Mouse (Mus musculus): ENCODE measurements at regions not wholly inside any gene's neighbourhood (a gene's known extent, or its start where the extent isn't known, plus 50 kb on each side); places are given as distances from the start of the nearest gene placed in this dataset.

DNA sequence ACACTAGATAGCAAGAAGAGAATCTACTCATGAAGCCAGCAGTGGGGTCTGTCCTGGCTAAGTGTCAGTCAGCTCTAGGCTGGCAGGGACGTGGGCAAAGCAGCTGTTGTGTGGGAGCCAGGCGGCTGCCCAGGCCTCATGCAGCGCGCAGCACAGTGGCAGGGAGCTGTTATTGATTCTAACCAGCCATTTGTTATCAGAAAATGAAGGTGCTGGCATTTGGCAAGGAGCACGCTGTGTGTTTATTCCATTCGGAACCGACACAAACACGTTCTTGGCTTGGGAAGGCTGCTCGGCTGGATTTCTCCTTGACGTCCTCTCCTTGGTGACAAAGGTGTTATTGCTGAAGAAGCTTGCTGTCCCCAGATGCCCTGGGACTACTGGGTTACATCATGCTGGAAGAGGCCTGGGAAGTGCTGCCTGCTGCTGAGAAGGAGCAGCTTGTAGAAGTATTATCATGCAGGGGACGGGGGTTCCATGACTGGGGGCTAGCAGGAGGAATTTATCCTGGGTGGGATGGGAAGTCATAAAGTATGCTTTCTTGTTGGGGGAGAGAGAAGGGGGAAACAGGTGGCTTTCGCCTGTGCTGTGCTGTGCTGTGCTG lies 482.1 kb upstream of the Kcnab2 start:
- no peak for ATAC-seq (replicated peaks; ENCODE audit: low read depth, poor library complexity, severe bottlenecking)

DNA sequence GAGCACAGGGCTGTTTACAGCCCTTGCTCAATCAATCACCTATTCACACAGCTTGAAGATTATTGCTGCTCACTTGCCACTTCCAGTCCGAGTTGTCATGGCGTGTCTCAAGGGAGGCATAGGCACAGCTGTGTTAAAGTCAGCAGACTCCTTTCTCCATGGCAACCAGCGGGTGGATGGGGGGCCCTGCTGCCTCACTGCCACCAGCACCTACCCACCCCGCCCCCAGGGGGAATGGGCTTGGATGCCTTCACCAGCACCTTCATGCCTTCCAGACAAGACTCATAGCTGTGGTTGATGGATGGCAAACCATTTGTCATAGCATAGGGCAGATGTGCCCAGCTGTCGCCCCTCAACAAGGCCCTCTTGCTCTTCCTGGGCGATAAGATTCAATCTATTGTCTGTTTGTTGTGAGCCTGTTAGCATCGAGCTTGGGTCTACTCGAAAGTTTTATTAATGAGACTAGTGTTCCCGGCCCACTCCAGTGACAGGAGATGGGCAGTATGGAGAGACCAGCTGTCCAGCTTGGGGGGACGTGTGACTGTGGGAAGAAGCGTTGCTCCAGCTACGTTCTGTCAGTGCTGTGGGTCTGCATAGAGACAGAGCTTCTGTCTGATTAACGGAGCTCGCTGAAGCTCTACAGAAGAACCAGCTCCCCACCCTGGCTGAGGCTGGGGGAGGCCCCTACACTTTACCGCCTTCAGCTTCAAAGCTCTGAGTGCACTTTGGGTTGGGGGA lies 475.7 kb upstream of the Kcnab2 start:
- no peak for ATAC-seq (replicated peaks; ENCODE audit: low read depth, poor library complexity, severe bottlenecking)

DNA sequence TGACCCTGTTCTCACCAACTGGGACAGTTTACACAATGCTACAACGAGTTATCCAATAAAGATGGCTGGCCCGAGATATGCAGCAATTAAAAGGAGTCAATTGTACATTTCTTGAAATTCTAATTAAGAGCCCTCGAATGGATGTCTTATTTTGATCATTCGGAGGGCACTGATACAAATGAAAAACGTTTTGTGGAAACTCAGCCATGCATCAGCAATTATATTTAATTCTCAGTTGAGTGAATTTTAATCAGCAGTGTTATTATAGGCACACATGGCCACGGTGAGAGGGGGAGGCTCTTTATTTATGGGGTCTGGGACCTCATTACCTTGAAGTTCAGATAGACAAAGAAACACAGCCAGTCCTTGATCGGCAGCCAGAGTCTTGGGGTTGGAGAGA lies 471.3 kb upstream of the Kcnab2 start:
- no peak for ATAC-seq (replicated peaks; ENCODE audit: low read depth, poor library complexity, severe bottlenecking)

DNA sequence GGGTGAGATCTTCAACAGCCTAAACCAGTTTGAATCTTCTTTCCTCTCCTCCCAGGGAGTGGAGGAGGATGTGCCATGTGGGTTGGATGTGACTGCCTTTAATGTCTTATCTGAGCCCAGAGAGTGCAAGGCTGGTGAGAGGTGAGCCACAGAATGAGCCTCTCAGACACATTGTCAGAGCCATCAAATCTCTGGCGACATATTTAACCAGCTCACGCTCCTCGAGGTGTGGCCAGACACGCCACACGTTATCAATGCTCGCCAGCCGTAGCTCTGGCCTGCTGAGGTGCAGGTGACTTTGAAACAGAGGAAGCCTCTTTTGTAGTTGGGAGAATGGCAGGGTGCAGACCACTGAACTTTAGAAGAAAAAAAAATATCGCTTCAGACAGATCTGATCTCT lies 463.5 kb upstream of the Kcnab2 start:
- ATAC-seq (replicated peaks; ENCODE audit: low read depth, poor library complexity, severe bottlenecking), result no peak

DNA sequence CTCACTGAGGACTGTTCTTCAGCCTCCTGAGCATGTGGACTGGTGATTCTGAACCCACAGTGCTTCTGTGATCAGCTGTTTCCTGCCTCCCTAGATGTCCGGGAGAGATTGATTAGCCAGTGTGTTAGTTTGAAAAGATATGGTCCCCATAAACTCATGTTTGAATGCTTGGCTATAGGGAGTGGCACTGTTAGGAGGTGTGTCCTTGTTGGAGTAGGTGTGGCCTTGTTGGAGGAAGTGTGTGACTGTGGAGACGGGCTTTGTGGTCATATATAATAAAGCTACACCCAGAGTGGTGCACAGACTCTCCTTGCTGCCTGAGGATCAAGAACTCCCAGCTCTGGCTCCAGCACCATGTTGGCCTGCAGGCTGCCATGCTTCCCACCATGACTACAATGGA lies 458.9 kb upstream of the Kcnab2 start:
- ATAC-seq (replicated peaks; ENCODE audit: low read depth, poor library complexity, severe bottlenecking), result no peak

DNA sequence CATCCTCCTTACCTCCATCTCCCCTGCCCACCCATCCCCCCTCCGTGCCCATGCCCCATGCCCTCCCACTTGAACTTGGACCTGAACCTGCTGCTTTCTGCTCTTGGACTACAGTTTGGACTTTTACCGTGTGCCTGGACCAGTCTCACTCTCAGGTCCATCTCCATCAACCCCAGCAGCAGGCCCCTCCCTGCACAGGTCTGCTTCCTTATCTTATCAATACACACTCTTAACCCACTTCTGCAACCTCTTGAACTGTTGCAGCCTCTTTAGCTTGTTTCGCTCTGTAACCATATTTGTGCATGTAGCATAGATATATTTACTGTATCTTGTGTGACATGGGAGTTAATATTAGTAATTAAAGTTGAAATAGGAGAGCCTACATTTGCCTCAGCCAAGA lies 457.8 kb upstream of the Kcnab2 start:
- ATAC-seq (replicated peaks; ENCODE audit: low read depth, poor library complexity, severe bottlenecking), result no peak

DNA sequence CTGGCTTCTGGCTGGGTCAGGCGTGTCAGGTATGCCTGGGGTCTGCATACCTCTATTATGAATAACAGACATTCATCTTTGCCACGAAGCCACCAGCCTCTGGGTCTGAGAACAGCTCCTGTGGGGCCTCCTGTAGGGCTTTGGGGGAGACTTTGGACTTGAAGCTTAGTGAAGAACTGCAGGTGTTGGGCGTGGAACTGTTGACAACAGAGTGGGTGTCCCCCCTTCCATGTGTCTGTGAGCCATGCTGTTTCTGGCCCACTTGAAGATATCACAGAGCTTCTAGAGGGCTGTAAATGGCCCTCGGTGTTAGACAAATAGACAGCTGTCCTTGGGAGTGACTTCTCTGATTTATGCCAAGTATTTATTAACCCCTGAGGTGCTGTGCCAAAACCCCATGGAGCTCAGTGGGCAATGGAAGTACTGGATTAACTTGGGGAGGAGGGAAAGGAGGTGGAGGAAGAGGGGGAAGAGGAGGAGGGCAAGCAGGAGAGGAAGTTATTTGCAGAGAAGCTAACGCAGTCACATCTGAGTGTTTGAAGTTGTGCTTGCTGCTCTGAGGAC lies 450.8 kb upstream of the Kcnab2 start:
- ATAC-seq (replicated peaks; ENCODE audit: low read depth, poor library complexity, severe bottlenecking), result no peak

DNA sequence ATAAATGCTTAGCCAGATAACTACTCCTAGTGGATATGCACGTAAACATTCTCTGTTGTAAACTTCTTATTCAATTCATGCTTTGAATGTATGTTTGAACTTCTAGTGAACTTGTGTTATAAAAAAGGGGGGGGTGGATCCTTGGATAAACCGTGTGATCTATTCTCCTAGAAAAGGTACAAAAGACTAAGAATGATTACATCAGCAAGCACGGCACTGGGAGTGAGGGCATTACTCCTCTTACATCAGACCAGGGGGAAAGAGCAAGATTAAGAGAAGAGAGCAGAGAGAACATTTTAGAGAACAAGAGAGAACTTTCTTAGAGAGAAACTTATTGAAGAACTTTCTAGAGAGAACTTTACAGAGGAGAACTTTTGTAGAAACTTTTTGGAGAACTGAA lies 442.6 kb upstream of the Kcnab2 start:
- no peak for ATAC-seq (replicated peaks; ENCODE audit: low read depth, poor library complexity, severe bottlenecking)

DNA sequence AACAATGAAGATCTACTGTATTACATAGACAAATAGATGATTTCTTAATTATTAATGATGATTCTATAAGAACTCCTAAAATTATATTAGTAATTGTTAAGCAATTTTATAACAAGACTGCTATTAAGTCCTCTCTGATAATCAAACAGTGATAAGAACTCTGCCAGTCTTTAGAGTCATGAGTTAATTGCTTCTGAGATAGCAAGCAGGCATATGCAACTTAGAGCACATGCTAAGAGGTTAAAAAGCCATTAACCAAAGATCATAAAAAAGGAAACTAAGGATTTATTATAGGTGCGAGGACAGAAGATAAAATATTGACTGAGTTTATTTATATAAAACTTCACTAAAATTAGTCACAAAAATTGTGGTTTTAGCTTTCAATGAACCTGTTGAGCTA lies 442.2 kb upstream of the Kcnab2 start:
- no peak for ATAC-seq (replicated peaks; ENCODE audit: low read depth, poor library complexity, severe bottlenecking)

DNA sequence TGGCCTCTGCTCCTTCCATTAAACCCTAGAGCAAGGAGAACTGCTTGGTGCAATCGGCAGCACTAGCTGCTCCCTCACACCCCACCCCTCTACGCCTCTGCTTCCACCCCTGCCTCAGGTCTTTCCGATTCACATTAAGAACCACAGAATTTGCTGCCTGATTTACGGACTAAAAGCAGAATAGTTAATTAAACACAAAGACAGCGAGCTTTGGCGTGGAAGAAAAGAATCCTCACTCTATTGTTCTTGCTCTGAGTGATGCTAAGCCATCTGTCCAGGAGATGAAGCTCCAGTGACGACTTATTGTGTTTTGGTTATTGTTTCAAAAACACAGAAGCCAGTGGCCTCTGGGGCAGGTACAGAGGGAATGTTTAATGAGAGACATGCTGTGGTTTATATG lies 438.9 kb upstream of the Kcnab2 start:
- no peak for ATAC-seq (replicated peaks; ENCODE audit: low read depth, poor library complexity, severe bottlenecking)

DNA sequence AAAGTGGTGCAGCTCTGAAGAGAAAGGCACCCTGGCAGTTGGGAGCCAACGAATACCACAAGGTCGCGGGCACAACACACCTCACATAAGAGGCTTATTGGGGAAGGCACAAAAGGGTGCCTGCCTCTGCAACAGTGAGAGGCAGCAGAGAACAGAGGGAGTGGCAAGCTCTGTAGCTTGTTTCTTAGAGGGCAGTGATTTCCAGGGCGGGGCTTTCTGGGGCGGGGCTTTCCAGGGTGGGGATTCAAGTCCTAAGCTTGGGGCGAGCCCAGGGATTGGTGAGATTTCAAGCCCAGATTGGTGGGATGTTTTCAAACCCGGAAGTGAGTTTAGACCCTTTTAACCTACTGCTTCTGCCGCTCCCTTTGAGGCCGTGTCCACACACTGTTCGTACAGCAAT lies 435.8 kb upstream of the Kcnab2 start:
- ATAC-seq (replicated peaks; ENCODE audit: low read depth, poor library complexity, severe bottlenecking), result no peak

DNA sequence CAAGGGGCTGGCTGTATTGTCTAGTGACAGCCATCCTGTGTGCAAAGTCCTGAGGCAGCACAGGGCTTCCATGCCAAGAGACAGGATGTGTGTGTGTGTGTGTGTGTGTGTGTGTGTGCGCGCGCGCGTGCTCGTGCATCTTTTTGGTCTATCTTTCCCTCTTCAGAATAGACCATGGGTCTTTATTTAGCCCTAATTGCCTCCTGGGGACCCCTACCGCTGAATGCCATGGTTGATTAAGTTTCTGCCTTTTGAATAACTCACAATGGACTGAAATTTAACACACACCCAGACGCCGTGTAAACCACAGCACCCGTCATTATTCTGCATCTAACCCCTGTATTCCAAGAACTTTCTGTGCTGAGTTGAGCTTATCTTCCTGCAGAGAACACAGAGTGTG lies 435.2 kb upstream of the Kcnab2 start:
- no peak for ATAC-seq (replicated peaks; ENCODE audit: low read depth, poor library complexity, severe bottlenecking)

DNA sequence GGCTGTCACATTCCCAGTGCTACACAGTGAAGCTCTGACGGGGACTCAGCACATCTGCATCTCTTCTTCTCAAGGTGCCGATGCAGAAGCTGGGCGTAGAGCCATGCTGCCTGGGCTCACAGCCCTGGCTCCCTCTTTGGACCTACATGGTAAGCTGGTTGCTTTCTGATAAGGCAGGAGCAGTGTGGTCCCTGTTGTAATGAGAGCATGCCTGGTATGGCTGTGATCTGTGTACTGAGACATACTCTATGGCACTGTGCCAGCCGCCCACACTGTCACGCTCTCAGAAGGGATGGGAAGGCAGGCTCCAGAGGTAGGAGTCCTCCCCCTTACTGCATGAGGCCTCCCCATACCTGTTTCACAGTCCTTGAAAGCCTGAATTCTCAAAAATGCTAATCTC lies 430.6 kb upstream of the Kcnab2 start:
- no peak for ATAC-seq (replicated peaks; ENCODE audit: low read depth, poor library complexity, severe bottlenecking)

DNA sequence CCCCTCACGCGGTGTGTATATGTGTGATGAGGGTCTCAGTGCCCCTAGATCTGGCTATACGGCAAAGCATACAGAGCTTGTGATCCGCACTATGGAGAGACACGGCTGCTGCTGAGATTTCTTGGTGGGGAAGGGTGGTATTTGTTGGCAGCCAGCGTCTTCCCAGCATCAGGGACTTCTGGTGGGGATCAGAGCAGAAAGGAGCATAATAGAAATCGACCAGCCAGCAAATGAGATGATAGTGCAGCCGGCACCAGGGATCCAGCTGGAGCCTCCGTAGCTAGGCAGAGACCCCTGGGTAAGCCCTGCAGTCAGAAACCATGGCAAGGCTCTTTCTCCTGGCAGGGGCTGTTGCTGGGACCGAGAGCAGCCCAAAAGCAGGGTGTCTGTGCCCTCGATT lies 425.2 kb upstream of the Kcnab2 start:
- no peak for ATAC-seq (replicated peaks; ENCODE audit: low read depth, poor library complexity, severe bottlenecking)

DNA sequence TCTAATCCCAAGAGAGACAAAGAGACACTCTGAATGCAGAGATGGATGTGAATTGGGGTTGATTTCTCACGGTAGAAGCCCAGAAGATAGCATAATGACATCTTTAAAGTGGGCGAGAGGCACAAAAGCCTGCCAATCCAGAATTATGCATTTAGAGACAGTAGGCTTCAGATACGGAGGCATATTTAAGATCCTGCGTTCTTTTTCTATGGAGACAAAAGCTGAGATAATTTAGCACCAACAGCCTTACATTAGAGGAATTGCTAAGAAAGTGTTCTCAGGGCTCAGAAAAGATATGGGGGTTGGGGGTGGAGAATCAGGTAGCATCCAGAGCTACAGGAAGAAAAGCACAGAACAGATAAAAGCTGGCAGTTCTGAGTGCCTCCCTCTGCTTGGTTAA lies 422.4 kb upstream of the Kcnab2 start:
- no peak for ATAC-seq (replicated peaks; ENCODE audit: low read depth, poor library complexity, severe bottlenecking)

DNA sequence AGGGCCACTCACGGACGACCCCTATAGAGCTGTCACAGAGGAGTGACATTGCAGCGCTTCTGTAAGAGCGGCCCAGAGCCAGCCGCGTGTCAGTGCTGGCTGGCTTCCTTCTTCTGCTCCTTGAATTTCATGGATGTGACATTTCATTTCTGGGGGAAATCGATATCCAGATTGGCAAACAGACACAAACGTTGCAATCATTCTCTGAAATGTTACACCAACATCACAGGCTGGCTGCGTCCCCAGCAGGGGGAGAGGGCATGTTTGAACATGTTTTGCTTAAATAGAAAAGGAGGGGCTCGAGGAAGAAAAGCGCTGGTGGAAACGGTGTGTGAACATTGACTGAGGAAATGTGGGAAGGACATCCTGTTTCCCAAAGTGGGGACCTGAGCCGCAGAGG lies 417.4 kb upstream of the Kcnab2 start:
- ATAC-seq (replicated peaks; ENCODE audit: low read depth, poor library complexity, severe bottlenecking), result no peak

DNA sequence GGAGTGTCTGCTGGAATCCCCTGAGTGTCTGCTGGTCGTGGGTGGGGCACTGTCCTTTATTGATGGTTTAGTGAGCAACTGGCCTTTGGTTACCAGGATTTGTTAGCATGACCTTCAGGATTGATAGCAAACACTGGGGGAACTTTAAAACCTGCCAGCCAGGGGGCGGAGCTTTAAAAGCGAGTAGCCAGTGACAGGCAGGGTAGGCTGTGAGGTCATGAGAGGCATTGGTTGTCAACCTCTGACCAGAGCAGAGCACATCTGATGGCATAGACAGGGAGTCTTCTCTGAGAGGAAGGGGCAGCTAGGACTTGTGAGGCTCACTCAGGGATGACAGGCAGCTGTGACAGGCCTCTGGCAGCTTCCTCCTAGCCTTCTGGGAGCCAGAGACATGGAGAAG lies 415.3 kb upstream of the Kcnab2 start:
- ATAC-seq (replicated peaks; ENCODE audit: low read depth, poor library complexity, severe bottlenecking), result no peak

DNA sequence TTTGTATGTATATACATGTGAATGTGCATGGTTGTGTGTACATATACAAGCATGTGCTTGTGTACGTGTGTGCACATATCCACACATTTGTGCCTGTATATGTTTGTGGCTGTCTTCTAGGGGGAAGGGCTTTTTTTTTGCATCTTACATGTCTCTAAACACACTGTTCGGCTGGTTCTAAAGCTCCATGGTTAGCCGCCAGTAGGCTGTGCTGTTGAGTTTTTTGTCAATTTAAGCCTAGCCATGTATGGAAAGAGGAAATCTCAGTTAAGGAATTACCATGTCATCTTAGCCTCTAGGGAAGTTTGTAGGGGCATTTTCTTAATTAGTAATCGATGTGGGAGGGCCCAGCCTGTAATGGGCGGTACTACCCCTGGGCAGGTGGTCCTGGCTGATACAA lies 411.5 kb upstream of the Kcnab2 start:
- no peak for ATAC-seq (replicated peaks; ENCODE audit: low read depth, poor library complexity, severe bottlenecking)

DNA sequence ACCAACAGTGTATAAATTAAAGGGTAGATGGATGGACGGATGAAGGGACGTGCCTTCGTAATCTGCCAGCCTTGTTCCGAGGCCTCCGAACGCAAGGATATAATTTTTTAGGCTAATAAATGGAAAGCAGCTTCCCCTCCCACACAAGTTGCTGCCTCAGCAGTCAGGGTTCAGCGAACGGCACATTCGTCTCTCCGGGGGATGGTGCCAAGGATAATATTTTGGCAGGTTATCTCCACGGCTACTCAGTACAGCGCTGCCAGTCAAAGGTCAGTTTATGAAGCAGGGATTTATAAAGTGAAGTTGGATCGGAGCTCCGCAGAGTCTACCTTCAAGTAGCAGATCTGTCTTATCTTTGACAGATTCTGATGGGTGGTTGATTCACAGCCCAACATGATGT lies 410.6 kb upstream of the Kcnab2 start:
- ATAC-seq (replicated peaks; ENCODE audit: low read depth, poor library complexity, severe bottlenecking), result no peak

DNA sequence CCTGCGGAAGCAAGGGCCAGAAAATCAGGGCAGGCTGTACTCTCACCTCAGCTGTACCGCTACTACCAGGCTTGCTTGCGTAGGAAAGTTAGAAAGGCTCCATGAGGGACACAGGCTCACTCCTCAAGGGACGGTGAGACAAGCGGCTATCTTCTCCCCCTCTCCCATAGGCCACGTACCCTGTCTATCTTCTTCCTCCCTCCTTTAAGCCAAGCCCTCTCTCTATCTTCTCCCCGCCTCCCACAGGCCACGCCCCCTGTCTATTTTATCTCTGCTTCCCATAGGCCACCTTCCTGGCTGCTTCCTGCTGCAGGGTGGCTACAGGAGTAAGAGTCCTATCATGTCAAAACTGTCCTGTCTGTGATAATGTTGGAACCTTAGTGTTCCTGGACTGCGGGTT lies 409.1 kb upstream of the Kcnab2 start:
- no peak for ATAC-seq (replicated peaks; ENCODE audit: low read depth, poor library complexity, severe bottlenecking)

DNA sequence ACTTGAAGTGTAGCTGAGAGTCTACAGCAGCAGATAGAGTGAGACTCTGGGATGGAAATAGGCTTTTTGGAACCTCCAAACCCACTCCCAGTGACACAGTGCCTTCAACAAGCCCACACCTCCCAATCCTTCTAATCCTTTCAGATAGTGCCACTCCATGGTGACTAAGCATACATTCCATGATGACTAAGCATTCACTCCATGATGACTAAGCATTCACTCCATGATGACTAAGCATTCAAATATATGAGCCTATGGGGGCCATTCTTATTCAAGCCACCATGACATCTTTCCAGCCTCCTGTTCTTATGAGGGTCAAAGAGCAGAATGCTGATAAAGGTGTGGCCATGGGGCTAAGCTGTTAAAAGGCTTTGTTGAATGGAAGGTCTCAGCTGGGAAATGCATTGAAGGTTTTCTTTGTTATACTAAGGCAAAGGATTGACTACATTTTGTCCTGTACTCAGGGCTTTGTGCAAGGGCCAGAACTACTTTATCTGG lies 403.8 kb upstream of the Kcnab2 start:
- ATAC-seq (replicated peaks; ENCODE audit: low read depth, poor library complexity, severe bottlenecking), result no peak

DNA sequence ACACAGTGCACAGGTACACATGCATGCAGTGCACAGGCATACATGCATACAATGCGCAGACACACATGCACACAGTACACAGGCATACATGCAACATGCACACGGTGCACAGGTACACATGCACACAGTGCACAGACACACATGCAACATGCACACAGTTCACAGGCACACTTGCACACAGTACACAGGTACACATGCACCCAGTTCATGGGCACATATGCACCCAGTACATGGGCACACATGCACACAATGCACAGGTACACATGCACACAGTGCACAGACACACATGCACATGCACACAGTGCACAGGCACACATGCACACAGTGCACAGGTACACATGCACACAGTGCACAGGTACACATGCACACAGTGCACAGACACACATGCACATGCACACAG lies 402.7 kb upstream of the Kcnab2 start:
- ATAC-seq (replicated peaks; ENCODE audit: low read depth, poor library complexity, severe bottlenecking), result no peak

Measured in common myeloid progenitor, adult 5-6 weeks (primary cell).